Mouse (Mus musculus) layer of hippocampus, postnatal 10 days (tissue): ENCODE measurements around the gene Ccm2. TPM values are rescaled to one million over a fixed set of nuclear protein-coding genes. Genes with fewer than 3 reads are reported as not detected.

Experiments
- DNase-seq, 2 experiments: peaks; one replicate each; pipeline ENCODE4 v3.0.0; 2021; ENCODE audit warnings: low spot score in 2 of 2
- total RNA-seq, 2 experiments: library from RNA; stranded (reverse); gene quantifications; 2 replicates each; pipeline ENCODE4 v1.2.3; 2021

Ccm2 gene
- total RNA-seq, 2 experiments from 2014 or later, result 52.4 to 57.9 TPM

- DNase-seq, result no peak
Observed at GRCm38 (mm10) chr11:6576151-6576550, 29.5 kb downstream of the Ccm2 start.

GRCm38 (mm10) chr11:6579361-6579760, 32.7 kb downstream of the Ccm2 start:
- DNase-seq, result no peak

GRCm38 (mm10) chr11:6580065-6580750, 33.5 kb downstream of the Ccm2 start:
- no peak for DNase-seq

- no peak for DNase-seq
Observed at GRCm38 (mm10) chr11:6581560-6581959, 34.9 kb downstream of the Ccm2 start.

- no peak for DNase-seq
Observed at GRCm38 (mm10) chr11:6585748-6586147, 39.1 kb downstream of the Ccm2 start.

DNA sequence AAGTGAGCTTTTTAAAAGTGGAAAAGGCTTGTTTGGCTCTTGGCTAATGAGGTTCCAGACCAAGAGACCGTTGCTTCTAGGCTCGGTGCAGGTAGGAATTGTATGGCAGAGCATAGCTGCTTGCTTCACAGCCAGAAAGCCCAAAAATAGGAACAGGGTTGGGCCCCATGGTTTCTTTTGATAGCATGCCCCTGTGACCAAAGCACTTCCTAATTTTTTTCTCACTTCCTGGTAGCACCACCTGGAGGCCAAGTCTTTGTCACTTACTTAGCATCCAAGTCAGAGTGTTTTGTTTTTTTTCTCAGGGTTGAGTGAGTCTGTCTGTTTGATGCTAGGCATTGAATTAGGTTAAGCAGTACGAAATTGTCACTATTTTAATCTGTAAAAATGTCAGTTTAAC, 40.0 kb downstream of the Ccm2 start:
- no peak for DNase-seq

- DNase-seq, result no peak
Observed at GRCm38 (mm10) chr11:6587249-6587940, 40.7 kb downstream of the Ccm2 start.

DNA sequence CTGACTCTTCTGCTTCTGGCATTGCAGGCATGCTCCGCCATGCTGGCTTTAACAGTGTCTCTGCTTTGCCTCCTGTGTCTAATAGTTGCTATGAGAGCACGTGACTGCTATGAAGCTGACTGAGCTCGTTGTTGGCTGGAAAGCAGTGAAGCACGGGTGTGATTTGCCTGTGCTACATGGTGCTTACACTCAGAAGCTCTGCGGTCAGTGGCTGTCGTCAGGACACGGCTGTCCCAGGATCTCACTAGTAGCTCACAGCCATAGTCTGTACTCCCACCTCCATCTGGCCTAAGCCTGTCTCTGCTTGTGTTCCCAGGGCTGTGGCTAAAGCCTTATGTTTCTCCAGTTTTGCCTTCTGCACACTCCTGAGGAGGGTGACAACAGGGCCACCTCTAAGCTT, 41.6 kb downstream of the Ccm2 start:
- DNase-seq, result peak in 1 of 2 experiments; percentile 21

GRCm38 (mm10) chr11:6589838-6590237, 43.2 kb downstream of the Ccm2 start:
- DNase-seq, result no peak

DNA sequence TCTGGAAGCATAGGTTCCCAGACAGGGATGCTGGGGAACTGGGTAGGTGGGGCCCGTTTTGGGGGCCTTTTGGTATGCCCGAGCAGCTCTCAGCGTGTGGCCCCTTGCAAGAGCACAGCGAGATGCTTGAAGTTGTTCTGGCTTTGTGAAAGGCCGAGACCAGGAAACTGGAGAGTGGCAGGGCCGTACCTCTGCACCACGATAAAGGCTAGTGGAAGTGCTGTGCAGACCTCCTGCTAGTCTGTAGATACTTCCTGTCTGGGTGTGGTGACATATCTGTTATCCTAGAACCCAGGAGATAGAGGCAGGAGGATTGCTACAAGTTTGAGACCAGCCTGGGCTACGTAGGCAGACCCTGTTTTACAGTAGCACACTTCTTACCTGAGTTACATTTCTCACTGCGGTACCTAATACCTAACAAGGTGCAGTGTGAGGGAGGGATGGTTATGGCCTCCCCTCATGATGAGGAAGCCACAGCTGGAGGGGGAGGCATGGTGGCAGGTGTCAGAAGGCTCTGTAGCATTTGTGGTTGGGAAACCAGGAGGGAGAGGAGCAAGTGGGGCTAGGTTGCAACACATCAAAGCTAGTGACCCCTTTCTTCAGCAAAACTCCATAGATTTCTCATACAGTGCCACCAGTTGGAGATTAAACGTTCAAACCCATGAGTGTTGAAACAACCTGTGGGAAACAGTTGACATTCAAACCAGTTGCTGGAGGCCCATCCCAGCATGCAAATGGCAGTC, 44.4 kb downstream of the Ccm2 start:
- DNase-seq, result no peak

GRCm38 (mm10) chr11:6593406-6593805, 46.7 kb downstream of the Ccm2 start:
- DNase-seq, result no peak

- no peak for DNase-seq
Observed at GRCm38 (mm10) chr11:6594845-6595244, 48.2 kb downstream of the Ccm2 start.

DNA sequence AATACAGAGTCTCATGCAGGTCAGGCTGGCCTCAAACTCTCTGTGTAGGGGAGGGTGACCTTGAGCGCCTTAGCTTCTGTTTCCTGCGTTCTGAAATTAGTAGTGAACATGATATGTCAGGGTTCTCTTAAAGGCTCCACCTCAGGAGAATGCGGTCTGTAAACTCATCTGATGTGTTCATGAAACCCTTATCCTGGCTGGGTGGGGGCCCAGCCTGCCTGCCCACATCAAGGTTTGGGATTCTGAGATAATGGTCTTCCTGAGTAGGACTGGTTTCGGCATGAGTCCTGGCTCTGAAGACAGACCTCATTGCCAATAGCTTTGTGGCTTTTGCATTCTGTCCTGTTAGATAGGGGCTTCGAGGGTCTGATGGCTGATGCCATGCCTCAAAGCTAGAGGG, 48.7 kb downstream of the Ccm2 start:
- DNase-seq, result no peak

DNA sequence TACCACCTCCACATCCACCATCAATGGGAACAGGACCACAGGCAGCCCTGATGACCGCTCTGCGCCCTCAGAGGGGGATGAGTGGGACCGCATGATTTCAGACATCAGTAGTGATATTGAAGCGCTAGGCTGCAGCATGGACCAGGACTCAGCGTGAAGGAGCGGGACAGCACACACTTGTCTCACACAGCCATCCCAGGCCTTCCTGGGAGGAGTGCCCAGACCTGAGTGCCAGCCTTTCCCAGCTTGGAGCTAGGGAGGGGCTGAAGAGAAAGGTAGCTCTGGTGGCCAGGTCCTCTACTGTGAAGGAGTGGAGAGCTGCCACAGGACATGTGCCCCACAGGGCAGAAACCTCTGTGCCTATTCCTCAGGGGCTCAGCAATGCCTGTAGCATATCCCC, 49.5 kb downstream of the Ccm2 start:
- DNase-seq, result no peak

DNA sequence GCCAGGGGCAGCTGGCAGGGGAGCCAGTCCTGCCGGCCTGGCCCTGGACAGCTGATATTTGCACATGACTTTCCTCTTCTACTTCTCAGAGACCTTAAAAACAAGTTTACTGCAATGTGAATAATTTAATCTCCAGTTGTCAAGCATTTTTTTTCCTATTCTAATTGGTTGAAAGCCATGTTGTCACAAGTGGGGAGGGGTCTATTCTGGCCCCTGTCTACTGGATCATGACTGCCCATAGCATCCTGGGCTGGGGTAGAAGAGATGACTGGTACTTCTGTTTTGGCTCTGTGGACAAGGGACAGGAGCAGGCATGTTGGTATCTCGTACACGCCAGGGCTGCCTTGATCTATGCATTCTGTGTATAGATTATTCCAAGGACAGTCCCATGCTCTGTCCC, 49.9 kb downstream of the Ccm2 start:
- DNase-seq, result no peak

DNA sequence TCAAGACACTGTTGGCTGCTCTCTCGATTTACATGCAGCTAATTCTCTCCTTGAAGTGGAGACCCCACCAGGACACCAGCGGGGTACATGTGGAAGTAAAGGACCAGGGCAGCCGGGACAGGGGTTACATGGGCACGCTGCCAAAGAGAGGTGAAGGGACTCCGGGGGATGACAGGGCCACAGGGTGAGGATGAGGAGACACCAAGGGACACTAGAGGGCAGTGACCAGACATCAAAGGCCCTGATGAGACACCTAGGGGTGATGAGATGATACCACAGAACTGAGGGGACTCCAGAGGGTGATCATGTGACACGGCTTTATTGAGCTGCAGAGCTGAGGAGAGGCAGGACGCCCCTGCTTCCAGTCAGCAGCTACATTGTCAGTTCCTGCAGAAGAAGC, 50.8 kb downstream of the Ccm2 start:
- no peak for DNase-seq

GRCm38 (mm10) chr11:6598191-6598889, 51.7 kb downstream of the Ccm2 start:
- no peak for DNase-seq

- DNase-seq, result peak; percentile 39 to 56
Observed at GRCm38 (mm10) chr11:6599011-6599681, 52.5 kb downstream of the Ccm2 start.

- DNase-seq, result no peak
Observed at GRCm38 (mm10) chr11:6599831-6600230, 53.1 kb downstream of the Ccm2 start.

DNA sequence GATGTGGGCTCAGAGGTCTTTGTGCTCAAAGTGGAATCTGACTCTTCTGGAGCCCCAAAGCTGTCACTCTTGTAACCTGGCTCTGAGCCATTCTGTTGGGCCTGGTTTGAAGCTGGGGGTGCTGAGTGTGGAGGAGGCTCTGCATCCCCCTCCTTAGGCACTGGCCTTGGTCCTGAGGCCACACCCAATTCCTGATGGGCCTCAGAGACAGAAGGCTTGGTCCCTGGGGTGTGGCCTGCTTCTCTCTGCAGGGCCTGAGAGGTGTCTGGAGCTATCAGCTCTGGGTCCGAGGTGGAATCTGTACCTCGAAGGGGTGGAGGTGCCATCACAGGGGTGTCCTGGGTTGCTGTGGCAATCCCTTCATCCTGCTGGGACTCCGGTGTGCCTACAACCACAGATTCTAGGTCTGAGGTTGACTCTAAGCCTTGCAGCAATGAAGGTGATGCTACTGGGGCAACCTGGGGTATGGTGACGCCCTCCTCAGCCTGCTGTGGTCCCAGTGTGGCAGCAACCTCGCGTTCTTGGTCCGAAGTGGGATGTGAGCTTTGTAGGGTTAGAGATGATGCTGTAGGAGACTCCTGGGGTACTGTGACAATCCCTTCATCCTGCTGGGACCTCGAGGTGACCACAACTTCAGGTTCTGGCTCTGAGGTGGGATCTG, 53.7 kb downstream of the Ccm2 start:
- no peak for DNase-seq
